Mouse (Mus musculus) C2C12 (cell line): ENCODE data around the gene Synm. TPM values are rescaled to one million over a fixed set of nuclear protein-coding genes. Genes with fewer than 3 reads are reported as not detected.

ENCODE experiments used
- H3K27me3 ChIP-seq: one replicate; pipeline ENCODE4 v1.6.1; 2011; ENCODE audit not compliant: control insufficient read depth, insufficient read depth, insufficient read length
- H3K36me3 ChIP-seq: one replicate; pipeline ENCODE4 v1.6.1; 2011; ENCODE audit not compliant: control insufficient read depth, insufficient read depth
- H3K4me3 ChIP-seq: one replicate; pipeline ENCODE4 v1.5.1; 2011; ENCODE audit warnings: mild to moderate bottlenecking, control low read depth; ENCODE audit not compliant: poor library complexity, insufficient read depth, severe bottlenecking
- H3K79me2 ChIP-seq: one replicate; pipeline ENCODE4 v1.6.1; 2011; ENCODE audit not compliant: control insufficient read depth, insufficient read depth
- H3K79me3 ChIP-seq: one replicate; pipeline ENCODE4 v1.6.1; 2011; ENCODE audit warnings: low read depth, control low read depth
- H3ac ChIP-seq: one replicate; pipeline ENCODE3; 2011; ENCODE audit warnings: low read depth; ENCODE audit not compliant: control insufficient read depth, insufficient read length
- CEBPB ChIP-seq: IDR thresholded peaks from one replicate; pipeline ENCODE4 v1.6.1; 2011; ENCODE audit warnings: low read depth, mild to moderate bottlenecking, control low read depth, moderate library complexity
- CTCF ChIP-seq: IDR thresholded peaks from one replicate; pipeline ENCODE4 v1.5.1; 2011; ENCODE audit not compliant: control insufficient read depth, insufficient read depth, insufficient read length
- FOSL1 ChIP-seq: IDR thresholded peaks from one replicate; pipeline ENCODE4 v1.8.0; 2011; ENCODE audit warnings: mild to moderate bottlenecking, low read length; ENCODE audit not compliant: poor library complexity, insufficient read depth, severe bottlenecking
- MAX ChIP-seq: IDR thresholded peaks from one replicate; pipeline ENCODE4 v1.6.1; 2011; ENCODE audit warnings: mild to moderate bottlenecking, control low read depth
- MYOD1 ChIP-seq: IDR thresholded peaks from one replicate; pipeline ENCODE4 v1.6.1; 2011; ENCODE audit warnings: low read depth; ENCODE audit not compliant: control insufficient read depth, insufficient read length
- MYOG ChIP-seq: IDR thresholded peaks from one replicate; pipeline ENCODE4 v1.6.1; 2011; ENCODE audit not compliant: control insufficient read depth, insufficient read length; ENCODE audit errors: extremely low read depth
- USF1 ChIP-seq: IDR thresholded peaks from one replicate; pipeline ENCODE4 v1.6.1; 2011; ENCODE audit warnings: low read depth, mild to moderate bottlenecking, control low read depth, moderate library complexity
- polyA plus RNA-seq: library from polyadenylated mRNA; unstranded; fragments of >200 nt; fragmentation: generic; extraction: Trizol; gene quantifications from one replicate; pipeline ENCODE4 v1.2.1, GENCODE M21; 2012; ENCODE audit warnings: missing spikeins

Gene Synm
- polyA plus RNA-seq, 1 experiment: 0.14 TPM

GRCm38 (mm10) chr7:67797065-67797464 lies 37.5 kb upstream of the Synm start:
- no peaks in the 10 kb centered on the region for H3K79me2 ChIP-seq
- H3ac ChIP-seq: no peak overlapping the region
- H3K27me3 ChIP-seq: peaks cover 7% of the 10 kb centered on the region
- no peaks in the 10 kb centered on the region for H3K79me3 ChIP-seq
- H3K36me3 ChIP-seq: no peaks in the 10 kb centered on the region
- no peak overlapping the region for H3K4me3 ChIP-seq
- TF ChIP-seq MYOG (no peak), MYOD1 (no peak), CTCF (no peak), MAX (no peak), FOSL1 (no peak), USF1 (no peak), CEBPB (no peak)

DNA sequence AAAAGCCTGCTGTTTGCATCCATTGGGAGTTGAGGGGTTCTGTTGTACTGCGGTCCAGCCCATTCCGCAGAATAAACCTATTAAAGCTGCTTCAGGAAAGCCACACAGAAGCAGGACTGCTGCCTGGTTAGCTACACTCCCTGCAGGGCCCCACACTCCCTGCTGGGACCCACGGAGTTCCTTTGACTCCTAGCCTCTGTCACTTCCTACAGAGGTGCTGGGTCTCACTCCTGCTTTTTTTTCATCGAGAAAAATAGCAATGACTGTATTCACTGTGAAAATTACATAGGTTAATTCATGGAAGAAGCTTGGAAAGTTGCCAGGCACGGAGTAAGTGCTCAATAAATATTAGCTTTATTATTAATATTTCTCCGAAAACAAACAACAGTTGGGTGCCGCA lies 33.9 kb upstream of the Synm start:
- TF ChIP-seq MYOG: no peak
- TF ChIP-seq MAX: no peak
- TF ChIP-seq FOSL1: no peak
- TF ChIP-seq CEBPB: no peak
- no peak for TF ChIP-seq USF1
- TF ChIP-seq CTCF: no peak
- TF ChIP-seq MYOD1: no peak

GRCm38 (mm10) chr7:67791256-67791655 lies 31.7 kb upstream of the Synm start:
- no peak overlapping the region for H3ac ChIP-seq
- H3K79me3 ChIP-seq: no peaks in the 10 kb centered on the region
- no peaks in the 10 kb centered on the region for H3K36me3 ChIP-seq
- no peak for TF ChIP-seq CEBPB
- TF ChIP-seq FOSL1: no peak
- no peak for TF ChIP-seq CTCF
- no peak for TF ChIP-seq MYOG
- TF ChIP-seq USF1: no peak
- TF ChIP-seq MYOD1: no peak
- no peak for TF ChIP-seq MAX
- no peaks in the 10 kb centered on the region for H3K79me2 ChIP-seq
- H3K4me3 ChIP-seq: no peak overlapping the region
- H3K27me3 ChIP-seq: peaks cover 21% of the 10 kb centered on the region

More for the DNA sequence above, 33.9 kb upstream of the Synm start:
- Histone ChIP-seq H3K4me3 (no peak overlapping the region), H3ac (no peak overlapping the region), H3K36me3 (no peaks in the 10 kb centered on the region), H3K79me3 (no peaks in the 10 kb centered on the region), H3K27me3 (peaks cover 26% of the 10 kb centered on the region), H3K79me2 (no peaks in the 10 kb centered on the region)

GRCm38 (mm10) chr7:67788713-67789112 lies 29.2 kb upstream of the Synm start:
- H3K27me3 ChIP-seq: peaks cover 28% of the 10 kb centered on the region
- H3K4me3 ChIP-seq: no peak overlapping the region
- TF ChIP-seq MYOG: no peak
- peak; percentile 31 for TF ChIP-seq CTCF
- H3K36me3 ChIP-seq: no peaks in the 10 kb centered on the region
- no peaks in the 10 kb centered on the region for H3K79me3 ChIP-seq
- H3ac ChIP-seq: no peak overlapping the region
- H3K79me2 ChIP-seq: no peaks in the 10 kb centered on the region

- Histone ChIP-seq H3K36me3 (no peaks in the 10 kb centered on the region), H3K4me3 (no peak overlapping the region), H3K79me3 (no peaks in the 10 kb centered on the region), H3ac (no peak overlapping the region), H3K79me2 (no peaks in the 10 kb centered on the region), H3K27me3 (peaks cover 28% of the 10 kb centered on the region)
- no peak for TF ChIP-seq MYOG
These were observed 28.3 kb upstream of the Synm start for GRCm38 (mm10) chr7:67787861-67788260.

- TF ChIP-seq MYOD1: no peak
- Histone ChIP-seq H3K79me2 (no peaks in the 10 kb centered on the region), H3K4me3 (no peak overlapping the region)
These were observed 17.2 kb upstream of the Synm start for GRCm38 (mm10) chr7:67776636-67777305.

More at GRCm38 (mm10) chr7:67776636-67777305, 17.2 kb upstream of the Synm start:
- Histone ChIP-seq H3K79me3 (no peaks in the 10 kb centered on the region), H3K36me3 (no peaks in the 10 kb centered on the region), H3ac (no peak overlapping the region), H3K27me3 (peaks cover 29% of the 10 kb centered on the region)
